Mouse (Mus musculus): ENCODE measurements around the gene Ppil2.
A peak's percentile ranks its signal among the peaks of the same experiment; 100 is the strongest.

The Ppil2 gene

DNA sequence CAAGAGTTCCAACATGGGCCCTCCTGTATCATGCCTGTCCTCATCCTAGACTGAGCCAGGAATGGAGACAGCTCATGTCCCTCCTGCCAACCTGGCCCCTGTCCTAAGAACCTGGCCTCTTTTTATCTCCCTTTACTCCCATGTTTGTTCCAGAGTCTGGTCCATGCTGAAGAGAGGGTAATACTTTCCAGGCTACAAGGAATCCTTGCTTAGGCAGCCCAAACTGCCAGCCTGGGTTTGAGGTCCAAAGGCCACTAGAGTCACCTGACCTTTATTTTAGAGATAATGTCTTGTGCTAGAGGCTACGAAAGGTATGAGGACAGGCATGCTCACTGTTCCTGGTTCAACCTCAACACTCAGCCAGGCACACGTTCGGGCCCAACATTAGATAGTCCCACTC is 14.1 kb downstream of the Ppil2 start:
- no peak for DNase-seq

DNA sequence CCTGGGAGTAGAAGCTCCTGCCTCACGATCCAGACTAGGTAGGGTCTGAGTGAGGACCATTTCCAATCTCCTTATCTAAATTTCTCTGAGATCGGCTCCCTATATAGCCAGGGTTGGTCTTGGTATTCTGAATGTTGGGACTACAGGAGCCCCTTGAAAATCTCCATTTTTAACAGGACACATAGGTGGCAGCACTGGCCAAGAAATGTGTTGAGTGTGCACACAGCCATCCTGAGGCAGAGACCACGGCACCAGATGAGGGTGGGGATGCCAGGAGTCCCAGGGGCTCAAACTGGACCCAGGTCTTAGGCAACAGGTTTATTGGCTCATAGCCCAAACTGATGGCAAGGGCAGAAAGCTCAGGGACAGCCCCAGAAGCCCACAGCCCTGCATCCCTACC is 22.7 kb downstream of the Ppil2 start:
- DNase-seq: no peak

DNA sequence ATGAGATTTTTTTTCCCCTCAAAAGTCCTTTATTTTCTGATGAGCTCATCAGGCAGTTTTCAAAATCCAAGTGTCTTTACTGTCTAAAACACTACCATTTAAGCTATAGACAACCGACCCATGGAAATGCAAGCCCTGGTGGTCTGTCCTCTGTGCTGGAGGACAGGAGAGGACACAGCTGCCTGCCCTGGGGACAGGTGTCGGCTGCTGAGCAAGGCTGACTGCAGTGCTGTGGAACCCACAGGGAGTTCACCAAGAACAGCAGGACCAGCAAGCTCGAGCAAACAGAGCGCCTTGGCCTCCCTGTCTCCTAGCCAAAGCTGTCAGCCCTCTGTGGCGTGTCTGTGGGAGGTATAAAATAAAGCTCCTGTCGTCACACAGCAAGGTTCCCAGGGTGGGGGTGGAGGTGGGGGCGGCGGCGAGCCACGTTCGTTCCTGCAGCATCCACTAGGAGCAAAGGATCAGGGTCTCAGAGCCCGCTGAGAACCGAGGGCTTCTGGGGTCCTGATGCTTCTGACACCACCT is 24.3 kb downstream of the Ppil2 start:
- DNase-seq: no peak

GRCm38 (mm10) chr16:17086241-17086640 is 24.8 kb downstream of the Ppil2 start:
- DNase-seq: no peak

GRCm38 (mm10) chr16:17085636-17086035 is 25.4 kb downstream of the Ppil2 start:
- peak; percentile 92 for DNase-seq

- DNase-seq: no peak
Measured at GRCm38 (mm10) chr16:17082121-17082792, 28.8 kb downstream of the Ppil2 start.

DNA sequence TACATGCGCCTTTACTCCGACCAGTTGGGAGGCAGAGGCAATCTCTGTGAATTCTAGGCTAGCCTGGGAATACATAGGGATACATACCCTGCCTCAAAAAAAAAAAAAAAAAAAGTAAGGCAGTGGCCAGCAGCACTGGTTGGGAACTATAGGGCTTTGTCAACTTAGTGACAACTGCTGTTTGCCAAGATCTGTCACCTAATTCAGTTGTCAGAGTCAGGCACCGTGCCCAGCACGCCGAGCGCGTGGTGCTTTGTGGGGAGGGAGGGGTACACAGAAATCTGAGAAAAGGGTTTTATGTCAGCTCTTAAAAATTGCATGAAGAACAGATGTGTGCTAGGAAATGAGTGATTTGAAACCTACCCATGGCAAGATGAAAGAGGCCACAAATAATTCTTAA is 33.0 kb downstream of the Ppil2 start:
- no peak for DNase-seq

DNA sequence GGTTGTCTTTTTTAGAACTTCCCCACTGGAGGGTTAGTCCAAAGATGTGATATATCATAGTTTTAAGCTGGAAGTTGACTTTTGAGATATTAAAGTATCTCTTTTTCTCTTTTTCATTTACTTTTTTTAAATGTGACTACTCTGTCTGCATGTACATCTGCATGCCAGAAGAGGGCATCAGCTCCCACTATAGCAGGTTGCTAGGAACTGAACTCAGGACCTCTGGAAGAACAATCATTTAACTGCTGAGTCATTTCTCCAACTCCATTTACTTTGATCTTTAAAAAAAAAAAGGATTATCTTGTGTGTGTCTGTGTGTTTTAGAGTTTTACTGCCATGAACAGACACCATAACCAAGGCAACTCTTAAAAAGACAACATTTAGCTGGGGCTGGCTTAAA is 34.2 kb downstream of the Ppil2 start:
- DNase-seq: no peak

DNA sequence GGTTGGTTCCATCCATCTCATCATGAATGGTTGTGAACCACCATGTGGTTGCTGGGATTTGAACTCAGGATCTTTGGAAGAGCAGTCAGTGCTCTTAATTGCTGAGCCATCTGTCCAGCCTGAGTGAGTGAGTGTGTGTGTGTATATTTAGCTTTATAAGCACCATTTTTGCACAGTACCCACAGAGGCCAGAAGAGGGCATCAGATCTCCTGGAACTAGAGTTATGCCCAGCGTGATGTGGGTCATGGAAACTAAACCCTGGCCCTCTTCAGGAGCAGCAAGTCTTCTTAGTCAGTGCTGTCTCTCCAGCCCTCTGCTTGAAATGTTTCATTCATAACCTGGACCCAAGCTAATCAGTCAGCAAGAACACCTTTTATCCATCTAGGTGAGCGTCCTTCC is 34.8 kb downstream of the Ppil2 start:
- DNase-seq: no peak

DNA sequence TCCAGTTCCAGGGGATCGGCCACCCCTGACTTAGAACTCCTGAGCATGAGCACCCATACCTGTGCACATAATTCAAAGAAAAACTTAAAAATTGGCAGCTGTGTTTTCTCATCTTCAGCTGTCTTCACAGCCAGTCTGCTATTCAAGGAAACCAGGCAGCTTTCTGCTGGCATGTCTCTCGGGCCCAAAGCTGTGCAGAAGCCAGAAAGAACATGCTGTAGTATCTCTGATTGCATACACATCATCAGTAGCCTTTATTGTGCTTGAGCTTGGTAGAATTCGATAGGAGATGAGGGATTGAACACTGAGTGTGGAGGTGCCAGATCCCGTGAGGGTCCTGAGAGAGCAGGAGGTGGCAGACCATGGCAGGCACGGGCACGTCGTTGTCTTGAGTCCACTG is 38.1 kb downstream of the Ppil2 start:
- DNase-seq: no peak

GRCm38 (mm10) chr16:17070716-17071115 is 40.3 kb downstream of the Ppil2 start:
- DNase-seq: no peak

GRCm38 (mm10) chr16:17069511-17070443 is 41.3 kb downstream of the Ppil2 start, which contains the start of gene Ypel1:
Gene Ypel1 (plus strand): TSS chr16:17069696.
- peak; percentile 99 for DNase-seq

GRCm38 (mm10) chr16:17067552-17067951 is 43.5 kb downstream of the Ppil2 start:
- DNase-seq: no peak

GRCm38 (mm10) chr16:17062338-17062737 is 48.7 kb downstream of the Ppil2 start:
- DNase-seq: no peak

- DNase-seq: no peak
Measured at GRCm38 (mm10) chr16:17055584-17055983, 55.5 kb downstream of the Ppil2 start.

DNA sequence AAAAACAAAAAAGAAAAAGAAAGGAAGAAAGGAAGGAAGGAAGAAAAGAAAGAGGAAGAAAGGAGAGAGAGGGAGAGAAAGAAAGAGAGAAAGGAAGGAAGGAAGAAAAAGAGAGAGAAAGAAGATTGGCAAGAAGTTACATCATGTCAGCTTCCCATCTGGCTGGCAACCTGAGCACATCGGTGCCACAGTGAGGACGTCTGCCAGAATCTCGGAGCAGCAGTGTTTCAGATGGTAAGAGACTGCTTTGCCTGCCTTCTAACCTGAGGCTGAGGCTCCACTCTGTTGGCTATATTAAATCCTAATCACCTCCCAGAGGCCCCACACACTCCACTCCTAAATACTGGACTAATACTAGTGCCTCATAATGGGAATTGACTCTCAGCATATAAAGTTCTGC is 57.2 kb downstream of the Ppil2 start:
- no peak for DNase-seq

- peak; percentile 77 for DNase-seq
Measured at GRCm38 (mm10) chr16:17052087-17052486, 59.0 kb downstream of the Ppil2 start.

GRCm38 (mm10) chr16:17049886-17050285 is 61.2 kb downstream of the Ppil2 start:
- DNase-seq: peak; percentile 72

GRCm38 (mm10) chr16:17045287-17045686 is 65.8 kb downstream of the Ppil2 start:
- DNase-seq: peak; percentile 79

DNA sequence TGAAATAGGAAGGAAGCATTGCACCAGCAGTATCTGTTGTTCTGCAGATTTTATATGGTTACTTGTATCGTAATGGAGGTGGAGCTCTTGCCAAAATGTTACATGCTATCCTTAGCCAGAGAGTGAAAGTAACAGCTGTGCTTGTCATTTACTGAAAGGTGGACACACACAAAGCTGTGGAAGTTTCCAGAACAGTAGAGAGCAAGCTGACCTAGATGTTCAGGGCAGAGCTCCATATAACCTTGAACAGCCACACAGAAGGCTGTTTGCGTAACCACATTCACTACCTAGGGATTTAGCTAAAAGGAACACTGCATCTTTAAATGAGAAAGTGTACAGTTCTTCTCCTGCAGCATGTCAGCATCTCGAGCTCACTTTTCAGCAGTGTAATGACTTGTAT is 66.7 kb downstream of the Ppil2 start:
- DNase-seq: peak; percentile 92

GRCm38 (mm10) chr16:17041417-17041816 is 69.6 kb downstream of the Ppil2 start:
- no peak for DNase-seq

DNA sequence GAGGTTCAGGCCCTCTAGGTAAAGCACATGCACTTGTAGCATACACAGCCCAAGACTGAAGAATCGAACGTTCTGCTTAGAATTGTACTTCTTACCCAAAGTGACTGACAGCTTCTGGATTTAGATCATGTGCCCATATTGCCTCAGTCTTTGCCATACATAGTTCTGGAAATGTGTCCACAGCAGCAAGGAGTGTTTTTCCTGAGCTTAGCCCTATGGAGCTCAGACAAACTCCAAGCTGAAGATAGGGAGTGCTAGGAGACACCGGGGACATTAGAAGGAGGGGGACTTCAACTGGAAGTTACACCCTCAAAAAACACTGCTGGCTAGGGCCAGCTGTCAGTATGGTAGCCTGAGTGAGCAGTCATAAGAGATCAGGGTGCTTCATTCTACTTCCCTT is 70.3 kb downstream of the Ppil2 start:
- DNase-seq: peak; percentile 55

All from heart, adult 11 months (tissue).